Mouse (Mus musculus): ENCODE data around the gene Ccdc167.

The Ccdc167 gene

DNA sequence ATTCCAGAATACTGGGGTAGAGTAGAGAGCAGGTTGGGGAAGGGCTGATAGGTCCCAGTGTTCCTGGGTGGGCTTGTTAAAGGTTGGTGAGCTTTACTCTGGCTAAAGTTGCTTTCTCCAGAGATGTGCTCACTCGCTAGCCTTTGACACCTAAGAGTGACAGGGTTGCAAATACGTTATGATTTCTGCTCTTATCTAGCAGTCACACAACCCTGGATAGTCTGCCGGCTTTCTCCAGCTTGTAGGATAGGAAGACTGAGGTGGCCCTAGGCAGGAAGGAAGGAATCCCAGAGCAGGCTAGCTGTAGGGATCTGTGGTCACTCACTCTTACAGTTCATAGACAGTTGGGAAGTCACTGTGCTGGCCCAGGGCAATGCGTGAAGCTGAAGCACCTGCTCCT is 32.6 kb downstream of the Ccdc167 start:
- no peak for DNase-seq

DNA sequence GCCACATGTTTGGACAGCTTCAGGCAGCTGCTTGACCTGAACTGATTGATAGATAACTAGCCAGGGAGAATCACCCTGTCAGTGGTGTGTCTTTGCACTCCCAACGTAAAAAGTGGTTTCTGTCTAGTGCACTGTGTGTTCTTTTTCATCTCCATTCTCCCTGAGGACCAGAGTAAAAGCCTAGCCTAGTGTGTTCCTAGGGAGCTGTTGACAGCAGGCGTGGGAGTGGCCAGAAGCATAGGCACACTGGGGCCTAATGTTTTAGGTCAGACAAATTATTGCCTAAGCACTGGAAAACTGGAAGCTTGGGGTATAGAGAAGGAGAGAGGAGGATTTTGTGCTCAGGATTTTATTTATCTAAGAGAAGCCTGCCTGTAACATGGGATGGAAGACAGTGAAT is 33.7 kb downstream of the Ccdc167 start:
- no peak for DNase-seq

DNA sequence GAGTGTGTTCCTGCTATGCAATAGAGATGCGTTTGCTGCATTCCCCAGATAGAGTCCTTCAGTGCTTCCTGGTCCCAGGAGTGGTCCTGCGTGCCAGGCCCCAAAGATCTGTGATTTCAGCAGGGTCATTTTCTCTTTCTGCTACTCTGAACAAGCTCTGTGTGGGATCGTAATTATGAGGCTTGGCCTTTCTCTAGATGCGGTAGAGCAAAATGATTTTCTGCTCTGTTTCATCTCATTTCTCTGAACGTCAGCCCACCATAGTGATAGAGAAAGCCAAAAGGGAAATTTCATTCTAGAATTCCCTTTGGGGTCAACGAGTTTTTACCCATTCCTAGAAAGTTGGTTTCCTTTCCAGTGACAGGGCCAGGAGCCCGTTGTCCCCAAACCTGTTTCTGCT is 34.6 kb downstream of the Ccdc167 start:
- no peak for DNase-seq

DNA sequence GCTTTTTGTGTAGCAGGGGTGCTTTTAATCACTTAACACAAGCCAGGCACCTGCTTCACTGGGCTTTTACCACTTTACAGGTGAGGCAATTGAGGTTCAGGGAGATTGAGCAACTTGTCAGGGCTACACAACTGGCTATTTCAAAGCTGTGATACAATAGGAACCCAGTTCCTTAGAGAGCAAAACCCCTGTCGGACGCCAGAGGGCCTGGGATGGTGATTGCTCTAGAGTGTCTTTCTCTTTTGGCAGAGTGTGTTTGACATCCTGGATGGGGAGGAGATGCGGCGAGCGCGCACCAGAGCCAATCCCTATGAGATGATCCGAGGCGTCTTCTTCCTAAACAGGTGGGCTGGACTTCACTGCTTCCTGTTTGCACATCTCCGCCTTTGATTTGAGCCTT is 35.2 kb downstream of the Ccdc167 start:
- DNase-seq, result no peak

DNA sequence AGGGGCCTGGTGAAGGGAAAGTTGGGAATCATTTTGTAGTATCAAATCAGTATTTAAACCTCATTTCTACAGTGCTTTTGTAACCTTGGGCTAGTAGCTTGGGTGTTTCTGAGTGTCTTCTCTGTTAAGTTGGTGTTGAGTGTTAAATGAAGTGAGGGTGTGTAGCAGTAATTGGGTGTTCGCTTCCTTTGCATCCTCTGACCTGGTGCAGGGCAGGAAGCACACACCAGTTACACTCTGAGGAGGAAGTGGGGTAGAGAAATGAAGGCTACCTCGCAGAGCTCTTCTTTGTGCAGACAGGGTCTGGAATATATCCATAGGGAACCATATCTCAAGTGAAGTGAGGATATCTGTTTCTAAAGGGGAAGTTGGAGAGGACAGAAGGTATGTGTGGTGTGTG is 35.9 kb downstream of the Ccdc167 start:
- no peak for DNase-seq

DNA sequence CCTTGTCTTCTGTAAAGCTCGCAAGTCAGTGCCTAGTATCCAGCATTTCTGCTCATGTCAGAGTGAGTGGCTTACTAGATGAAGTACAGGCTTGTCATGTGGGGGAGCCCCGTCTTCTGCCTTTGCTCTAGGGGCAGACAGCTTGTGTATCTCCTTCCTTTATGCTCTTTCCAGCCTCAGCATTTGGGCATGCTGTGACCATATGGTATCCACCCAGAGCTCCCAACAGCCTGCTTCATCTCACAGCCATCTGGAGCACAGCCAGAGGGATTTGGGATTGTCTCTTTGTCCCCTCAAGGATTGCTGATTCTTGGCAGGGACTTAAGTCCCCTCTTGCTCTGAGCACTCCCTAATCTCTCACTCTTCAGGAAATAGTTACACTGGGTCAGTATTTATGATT is 36.7 kb downstream of the Ccdc167 start:
- no peak for DNase-seq

DNA sequence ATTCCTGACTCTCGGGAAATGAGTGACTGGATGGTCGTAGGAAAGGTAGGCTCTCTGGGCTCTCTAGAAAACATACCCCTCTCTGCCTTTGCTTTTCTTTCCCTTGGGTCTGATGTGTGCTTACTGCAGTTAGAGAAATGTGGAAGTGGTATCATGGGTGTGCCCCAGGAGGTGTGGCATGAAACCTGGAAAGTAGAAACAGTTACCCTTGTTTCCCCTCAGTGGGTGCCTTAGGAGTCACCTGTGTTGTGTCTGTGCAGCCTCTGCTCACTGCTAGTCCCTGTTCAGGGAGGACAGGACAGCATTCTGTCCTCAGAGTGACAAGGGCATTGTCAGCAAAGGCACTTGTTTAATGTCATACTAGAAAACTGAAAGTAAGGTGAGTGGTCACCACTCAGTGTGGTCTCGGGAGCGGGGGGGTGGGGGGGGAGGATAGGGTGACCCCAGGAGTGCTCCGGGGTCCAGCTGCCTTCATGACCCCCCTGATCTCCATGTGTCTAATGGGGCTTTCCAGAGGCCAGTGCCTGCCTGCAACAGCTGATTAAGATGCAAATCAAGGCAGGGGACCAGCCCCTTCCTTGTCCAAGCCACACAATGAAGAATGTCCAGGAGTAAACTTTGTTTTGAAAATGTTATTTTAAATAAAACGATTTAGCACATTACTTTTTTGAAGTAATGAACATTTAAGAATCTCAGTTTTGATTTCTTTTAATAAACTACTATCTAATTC is 37.6 kb downstream of the Ccdc167 start:
- no peak for DNase-seq

DNA sequence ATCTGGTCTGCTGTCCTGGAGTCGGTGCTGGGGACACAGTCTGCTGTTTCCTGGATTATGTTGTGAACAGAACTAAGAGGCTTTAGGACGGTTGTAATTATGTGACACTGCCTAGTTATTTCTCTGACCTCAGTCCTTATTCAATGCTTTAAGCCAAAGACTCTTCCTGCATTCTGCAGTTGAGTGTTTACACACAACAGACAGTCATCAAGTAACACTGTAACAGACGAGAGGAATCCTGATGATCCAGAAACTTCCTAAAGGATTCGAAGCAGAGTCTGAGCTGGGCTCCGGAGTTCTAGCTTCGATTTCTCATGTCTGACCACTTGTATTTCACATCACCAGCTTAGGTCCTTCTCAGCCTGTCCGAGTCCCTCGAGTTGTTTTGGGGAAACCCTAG is 38.3 kb downstream of the Ccdc167 start:
- DNase-seq, result no peak

DNA sequence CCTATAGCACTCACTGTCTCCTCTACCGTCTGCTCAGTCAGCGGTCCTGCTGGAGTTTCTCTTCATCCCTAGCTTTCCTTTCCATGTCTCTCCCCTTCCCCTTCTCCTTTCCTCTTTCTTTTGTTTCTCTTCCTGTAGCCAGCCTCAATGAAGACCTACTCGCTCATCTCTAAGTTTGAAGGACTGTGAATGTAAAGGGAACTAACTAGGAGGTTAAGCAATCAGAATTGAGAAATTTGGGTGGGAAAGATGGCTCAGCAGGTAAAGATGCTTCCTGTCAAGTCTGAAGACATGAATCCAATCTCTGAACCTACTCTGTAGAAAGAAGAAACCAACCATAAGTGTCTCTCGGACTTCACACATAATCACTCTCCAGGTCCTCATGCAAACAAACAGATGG is 43.5 kb downstream of the Ccdc167 start:
- no peak for DNase-seq

DNA sequence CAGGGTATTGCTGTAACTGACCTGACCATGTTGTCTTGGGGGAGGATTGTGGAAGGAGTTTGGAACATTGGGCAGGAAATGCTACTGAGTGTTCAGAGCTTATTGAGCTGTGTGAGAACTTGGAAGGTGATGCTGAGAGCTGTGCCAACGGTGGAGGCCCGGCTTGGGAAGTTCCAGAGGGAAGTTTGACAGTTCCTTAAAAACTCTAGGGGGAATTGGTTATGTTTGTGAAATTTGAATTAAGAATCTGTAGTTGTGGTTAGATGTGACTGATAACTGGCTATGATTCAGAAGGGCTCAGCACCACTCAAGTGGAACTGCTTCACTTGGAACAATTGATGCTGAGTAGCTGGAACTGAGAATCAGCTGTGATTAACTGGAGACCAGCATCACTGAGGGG is 45.8 kb downstream of the Ccdc167 start:
- no peak for DNase-seq

DNA sequence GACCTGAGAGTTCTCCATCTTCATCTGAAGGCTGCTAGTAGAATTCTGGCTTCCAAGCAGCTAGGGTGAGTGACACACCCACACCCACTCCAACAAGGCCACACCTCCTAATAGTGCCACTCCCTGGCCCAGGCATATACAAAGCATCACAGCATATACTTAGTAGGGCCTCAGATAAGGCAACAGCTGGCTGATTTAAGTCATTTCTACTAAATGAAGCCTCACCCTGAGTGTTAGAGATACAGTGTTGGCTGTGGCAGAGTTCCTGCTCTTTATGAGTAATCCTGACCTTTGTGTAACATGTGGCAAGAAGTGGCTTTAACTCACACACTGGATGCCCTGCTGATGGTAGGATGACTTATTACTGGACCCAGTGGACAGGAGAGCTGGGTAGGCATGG is 46.9 kb downstream of the Ccdc167 start:
- DNase-seq, result no peak

DNA sequence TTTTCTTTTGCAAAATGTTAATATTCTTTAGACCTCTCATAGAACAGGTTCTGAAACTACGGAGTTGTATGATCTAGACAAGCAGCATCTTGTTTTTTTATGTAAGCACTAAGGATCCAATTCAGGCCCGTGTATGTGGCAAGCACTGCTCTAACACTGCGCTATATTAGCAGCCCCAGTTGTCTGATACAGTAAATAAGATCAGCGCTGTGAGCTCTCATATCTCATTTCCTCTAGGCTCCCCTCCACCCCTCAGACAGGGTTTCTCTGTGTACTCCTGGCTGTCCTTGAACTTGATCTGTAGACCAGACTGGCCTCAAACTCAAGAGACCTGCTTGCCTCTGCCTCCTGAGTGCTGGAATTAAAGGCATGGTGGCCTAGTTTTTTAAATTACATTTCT is 47.8 kb downstream of the Ccdc167 start:
- DNase-seq, result no peak

DNA sequence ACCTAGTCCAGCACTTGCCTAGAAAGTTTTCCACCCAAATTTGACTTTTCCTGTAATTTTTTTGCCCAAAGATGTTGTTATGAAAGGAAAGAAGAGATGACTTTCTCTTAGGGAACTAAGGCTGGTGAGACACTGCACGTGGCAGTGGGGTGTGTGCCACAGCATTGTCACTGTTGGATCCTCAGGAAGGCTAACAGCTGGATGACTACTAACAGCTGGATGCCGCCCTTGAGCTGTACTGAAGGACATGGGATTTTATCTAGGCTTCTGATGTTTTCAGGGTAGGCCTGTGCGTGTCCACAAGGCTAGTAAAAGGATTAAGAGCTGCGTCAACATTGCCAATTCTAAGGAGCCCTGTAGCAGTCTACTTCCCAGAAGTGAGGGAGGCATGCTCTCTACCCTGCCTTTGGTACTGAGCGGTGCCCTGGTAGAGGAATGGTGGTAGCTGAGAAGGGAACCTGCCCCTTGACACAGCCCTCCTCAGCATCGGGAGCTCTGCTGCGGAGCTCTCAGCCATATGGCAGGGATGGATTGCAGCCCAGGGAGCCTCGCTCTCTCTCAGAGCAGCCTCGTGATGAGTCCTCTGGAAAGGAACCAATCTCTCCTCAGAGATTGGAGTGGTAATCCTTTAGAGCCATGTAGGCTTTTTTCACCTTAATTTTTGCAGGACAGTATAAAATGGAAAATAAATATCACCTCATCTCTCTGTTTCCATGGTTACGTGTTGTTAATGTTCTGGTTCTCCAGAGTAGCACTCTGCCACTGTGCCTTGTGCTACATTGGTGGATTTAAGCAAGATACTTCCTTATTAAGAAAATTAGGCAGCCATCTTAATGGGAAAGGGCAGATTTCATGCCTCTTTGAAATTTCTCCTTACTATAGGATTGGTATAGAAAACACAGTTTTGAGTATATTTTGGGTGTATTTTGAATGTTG is 48.5 kb downstream of the Ccdc167 start:
- DNase-seq, result no peak

DNA sequence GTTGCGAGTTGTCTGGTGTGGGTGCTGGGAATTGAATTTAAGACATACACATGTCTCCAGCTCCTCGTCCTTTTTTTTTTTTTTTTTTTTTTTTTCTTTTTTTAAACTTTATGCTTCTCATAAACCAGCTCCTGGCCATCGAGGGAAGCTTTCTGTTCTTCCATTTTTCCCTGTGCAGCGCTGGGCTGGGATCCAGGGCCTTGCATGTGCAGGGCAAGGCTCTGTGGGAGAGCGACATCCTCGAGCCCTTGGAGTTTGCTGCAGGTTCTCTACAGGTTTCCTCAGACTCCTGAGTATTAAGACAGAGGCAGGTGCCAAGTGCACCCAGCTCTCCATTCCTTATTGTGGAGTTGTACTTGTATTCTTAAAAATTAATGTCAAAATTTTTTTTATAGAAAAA is 54.7 kb downstream of the Ccdc167 start:
- no peak for DNase-seq

DNA sequence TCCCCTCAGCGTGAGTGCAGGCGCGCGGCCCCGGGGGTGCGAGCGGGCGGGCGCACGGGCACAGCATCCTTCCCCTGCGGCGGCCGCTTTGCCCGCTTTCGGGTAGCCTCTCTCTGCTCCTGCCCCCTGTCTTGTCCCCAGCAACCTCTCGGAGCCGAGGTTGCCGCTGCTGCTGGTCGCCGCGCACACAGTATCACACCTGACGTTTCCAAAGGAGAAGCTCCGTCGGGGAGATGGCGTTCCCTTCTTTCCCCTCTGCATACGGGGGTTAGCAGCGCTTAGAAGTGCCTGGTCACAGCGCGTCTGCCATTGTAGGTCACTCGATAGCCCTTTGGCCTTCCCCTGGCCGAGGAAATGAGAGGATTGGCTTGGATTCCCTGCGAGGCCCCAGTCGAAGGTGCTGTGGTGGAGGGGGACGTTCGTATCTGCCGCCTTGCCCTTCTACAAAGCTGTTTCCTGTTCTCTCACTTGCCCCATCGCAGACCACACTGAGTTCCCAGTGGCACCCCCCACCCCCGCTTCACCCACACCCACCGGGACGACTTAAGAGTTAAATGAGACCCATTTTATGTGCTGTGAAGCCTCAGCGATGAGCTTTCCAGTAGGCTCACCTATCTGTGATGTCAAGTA is 56.0 kb downstream of the Ccdc167 start:
- peak; percentile 62 for DNase-seq

DNA sequence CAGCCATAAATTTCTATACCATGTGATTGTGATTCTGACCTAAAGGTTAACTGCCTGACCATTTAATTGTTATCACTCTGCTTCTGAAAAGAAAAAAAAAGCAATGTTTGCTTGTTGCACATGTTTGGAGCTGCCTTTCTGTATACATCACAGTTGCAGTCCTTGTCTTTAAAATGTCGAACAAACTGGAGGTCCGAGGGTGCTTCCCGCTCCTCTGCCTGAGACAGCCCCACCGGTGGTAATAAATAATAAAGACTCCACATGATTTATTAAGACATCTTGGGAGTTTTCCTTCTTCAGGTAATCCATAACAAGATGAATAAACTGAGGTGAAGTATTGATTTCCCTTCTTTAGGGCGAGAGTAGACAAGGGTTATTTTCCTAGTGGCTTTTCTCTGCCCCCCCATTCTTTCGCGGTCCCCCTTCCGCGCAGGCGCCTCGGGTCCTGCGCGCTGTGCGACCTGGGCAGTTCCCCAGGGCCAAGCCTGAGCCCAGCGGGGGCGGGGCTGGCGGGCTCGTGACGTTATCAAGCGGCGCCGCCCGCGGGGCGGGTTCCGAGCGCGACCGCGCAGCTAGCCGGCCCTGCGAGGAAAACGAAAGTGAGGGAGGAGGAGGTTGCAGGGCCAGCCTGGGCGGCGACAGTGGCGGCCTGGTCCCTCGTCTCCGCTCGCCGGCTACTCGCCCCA is 56.6 kb downstream of the Ccdc167 start, which contains the start of gene Cmtr1:
Cmtr1 (plus strand) TSS at position 520 of the 686 bp plus-strand sequence.
- DNase-seq, result peak; percentile 96

DNA sequence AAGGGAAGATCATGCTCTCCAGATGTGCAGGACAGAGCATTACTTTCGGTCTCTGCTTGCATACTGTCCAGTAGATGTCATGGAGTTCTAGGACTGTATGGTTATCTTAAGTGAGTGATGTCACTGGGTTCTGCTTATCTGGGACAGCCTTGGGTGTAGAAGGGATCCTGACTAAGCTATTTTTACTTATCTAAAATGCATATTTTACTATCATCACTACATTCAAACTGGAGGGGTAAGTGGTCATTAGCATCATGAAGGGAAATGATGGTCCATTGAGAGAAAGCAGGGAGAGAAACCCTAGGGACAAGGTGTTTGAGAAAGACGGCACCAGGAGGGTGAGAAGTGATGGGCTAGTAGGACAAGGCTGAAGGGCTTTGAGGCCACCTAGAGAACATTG is 58.6 kb downstream of the Ccdc167 start:
- no peak for DNase-seq

DNA sequence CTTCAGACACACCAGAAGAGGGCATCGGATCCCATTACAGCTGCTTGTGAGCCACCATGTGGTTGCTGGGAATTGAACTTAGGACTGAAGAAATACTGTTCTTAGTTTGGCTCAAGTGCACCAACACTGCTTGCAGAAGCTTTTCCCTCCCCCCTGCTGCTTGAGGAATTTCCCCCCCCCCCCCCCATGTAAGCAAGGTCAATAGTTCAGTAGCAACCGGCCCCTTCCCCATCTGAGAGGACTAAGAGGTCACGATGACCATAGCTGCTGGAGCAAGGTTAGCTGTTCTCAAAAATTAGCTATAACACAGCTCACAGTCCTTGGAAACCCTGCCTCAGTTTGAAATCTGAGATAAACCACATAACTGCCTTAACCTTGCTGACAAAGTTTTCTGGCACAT is 74.6 kb downstream of the Ccdc167 start:
- no peak for DNase-seq

DNA sequence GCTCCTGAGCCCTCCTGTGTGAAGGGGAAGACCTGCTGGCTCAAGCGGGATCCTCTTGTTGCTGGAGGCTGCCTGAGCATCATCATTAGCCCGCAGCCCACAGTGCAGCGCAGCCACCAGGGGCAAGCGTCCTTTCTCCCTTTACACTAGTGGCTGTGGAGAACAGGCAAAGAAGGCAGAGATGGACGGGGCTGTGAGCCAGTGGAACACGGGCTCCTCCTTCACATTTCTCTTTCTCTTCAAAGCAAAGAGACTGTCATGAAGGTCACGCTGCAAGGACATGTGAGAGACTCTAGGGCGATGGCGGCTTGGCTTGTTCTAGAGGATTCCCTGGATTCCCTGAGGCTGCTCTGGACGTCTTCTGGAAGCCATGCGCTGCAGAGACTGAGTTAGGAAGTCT is 75.9 kb downstream of the Ccdc167 start:
- no peak for DNase-seq

DNA sequence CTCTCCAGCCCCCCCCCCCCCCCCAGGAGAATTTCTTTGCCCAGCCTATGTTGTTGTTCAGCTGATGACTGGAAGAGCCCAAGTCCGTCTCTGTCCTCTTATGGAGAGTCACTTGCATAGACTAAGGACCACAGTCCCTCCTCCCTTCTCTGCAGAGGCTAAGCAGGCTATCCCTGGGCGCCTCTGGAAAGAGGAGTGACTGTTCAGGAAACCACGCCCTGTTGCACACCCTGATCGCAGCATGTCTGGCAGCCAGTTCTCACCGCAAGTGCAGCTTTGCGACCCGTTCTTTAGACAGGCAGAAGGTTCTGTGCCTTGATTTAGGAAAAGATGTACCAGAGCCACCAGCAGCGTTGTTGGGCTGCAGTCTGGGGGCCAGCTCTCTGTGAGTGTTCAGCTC is 78.9 kb downstream of the Ccdc167 start:
- DNase-seq, result peak; percentile 19

DNA sequence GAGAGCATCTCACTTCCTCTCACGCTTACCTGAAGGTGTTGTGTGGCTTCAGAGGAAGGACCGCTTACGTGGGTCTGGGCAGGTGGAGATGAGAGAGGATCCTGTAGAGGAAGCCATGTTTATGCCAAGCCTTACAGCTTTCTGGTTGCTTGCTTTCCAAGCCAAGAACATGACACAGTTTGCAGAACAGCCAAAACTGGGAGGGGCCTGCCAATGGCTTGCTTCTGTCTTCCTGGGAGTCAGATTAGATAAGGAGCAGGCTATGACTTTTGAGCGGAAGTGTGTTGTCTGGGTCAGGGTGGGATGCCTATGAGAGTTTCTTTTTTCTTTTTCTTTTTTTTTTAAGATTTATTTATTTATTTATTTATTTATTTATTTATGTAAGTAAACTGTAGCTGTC is 79.5 kb downstream of the Ccdc167 start:
- DNase-seq, result no peak

Data from thymus, postnatal 14 days (tissue).